23 mouse cellular contexts compared by ENCODE assay signal in the genomic region with DNA sequence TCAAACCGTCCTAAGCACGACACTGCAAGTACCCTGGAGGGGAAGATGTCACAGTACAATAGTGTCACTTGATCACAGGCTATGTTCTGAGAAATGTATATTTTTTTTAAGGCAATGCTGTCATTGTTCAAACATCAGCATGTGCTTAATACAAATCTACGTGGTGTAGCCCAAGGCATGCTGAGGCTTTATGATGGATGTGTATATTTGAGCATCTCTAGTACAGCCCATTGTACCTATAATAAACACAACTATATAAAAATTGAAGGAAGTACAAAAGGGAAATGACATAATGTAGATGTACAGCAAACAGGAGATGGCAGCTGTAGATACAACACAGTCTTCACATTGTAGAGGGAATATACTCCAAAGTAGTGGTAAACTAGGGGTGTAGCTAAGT.
"Had no signal": no experiment of that assay in that cellular context is flagged by ENCODE, and none has a peak within 500 bp of the region (broad histone marks: within the 10 kb centered on the region; RNA-seq: fewer than 3 reads in every experiment).

No protein-coding gene starts in this region.

- DNase-seq: gastrocnemius, adult 2 months; gastrocnemius, postnatal 10 days; gastrocnemius, postnatal 25 days; heart, adult 2 months; heart, postnatal 10 days; heart, postnatal 4 days; kidney, adult 18-20 months; kidney, adult 8-10 months; kidney, postnatal 10 days; kidney, postnatal 25 days; kidney, postnatal 4 days; liver had no signal

- H3K4me1 ChIP-seq: heart, embryonic 12.5 days; hindbrain, embryonic 10.5 days; intestine, embryonic 15.5 days; limb, embryonic 10.5 days; limb, embryonic 12.5 days had no signal

- H3K36me3 ChIP-seq: heart, embryonic 12.5 days; hindbrain, embryonic 10.5 days; intestine, embryonic 15.5 days; limb, embryonic 10.5 days; limb, embryonic 12.5 days had no signal

- H3K9ac ChIP-seq: heart, embryonic 12.5 days; hindbrain, embryonic 14.5 days; intestine, embryonic 15.5 days; limb, embryonic 12.5 days had no signal

- H3K4me3 ChIP-seq: gastrocnemius, adult 2 months; heart, adult 2 months; heart, embryonic 12.5 days; hindbrain, embryonic 10.5 days; intestine, embryonic 15.5 days; layer of hippocampus, adult 2 months; left cerebral cortex, adult 2 months; limb, embryonic 10.5 days; limb, embryonic 12.5 days had no signal

- ATAC-seq: hindbrain, embryonic 16.5 days; inflammation-experienced regulatory T-cells, adult 6 months; intestine, embryonic 15.5 days; intestine, postnatal 0 days had no signal

- H3K27ac ChIP-seq: gastrocnemius, adult 2 months; heart, adult 2 months; hindbrain, embryonic 10.5 days; hindbrain, embryonic 14.5 days; intestine, embryonic 15.5 days; layer of hippocampus, adult 2 months; left cerebral cortex, adult 2 months; limb, embryonic 10.5 days; limb, embryonic 12.5 days had no signal

- H3K4me2 ChIP-seq: heart, embryonic 12.5 days; hindbrain, embryonic 14.5 days; intestine, embryonic 15.5 days; limb, embryonic 12.5 days had no signal

- H3K9me3 ChIP-seq: heart, embryonic 12.5 days; hindbrain, embryonic 10.5 days; intestine, embryonic 15.5 days; limb, embryonic 10.5 days had no signal

- H3K27me3 ChIP-seq: heart, embryonic 12.5 days; intestine, embryonic 15.5 days; limb, embryonic 12.5 days had no signal
